Mouse (Mus musculus) stomach, postnatal 0 days (tissue): ENCODE measurements around the gene Fam206a.

ENCODE experiments used
- CTCF ChIP-seq: IDR thresholded peaks from 2 replicates; pipeline ENCODE4 v1.5.1; 2016; ENCODE audit warnings: antibody characterized with exemption, low read depth, mild to moderate bottlenecking, moderate library complexity
- EP300 ChIP-seq: optimal IDR thresholded peaks from 2 replicates; pipeline ENCODE3; 2016; ENCODE audit warnings: antibody characterized with exemption

DNA sequence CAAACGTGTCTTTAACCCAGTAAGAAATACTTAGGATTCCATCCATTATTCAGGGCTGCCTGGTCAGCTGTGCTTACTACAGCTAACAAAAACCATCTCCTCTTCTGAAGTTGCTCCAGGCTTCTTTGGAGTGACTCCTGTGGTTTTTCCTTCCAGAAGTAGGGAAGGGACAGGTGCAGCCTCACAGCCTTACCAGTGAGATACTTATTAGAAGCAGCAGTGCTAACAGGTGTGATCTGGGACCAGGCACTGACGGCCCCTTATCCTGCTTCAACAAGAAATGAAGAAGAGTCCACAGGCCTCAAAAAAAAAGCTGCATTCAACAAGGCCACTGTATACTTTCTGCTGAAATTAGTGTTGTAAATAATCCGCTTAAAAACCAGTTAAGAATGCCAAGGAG is 9.5 kb downstream of the Fam206a start:
- TF ChIP-seq CTCF (no peak), EP300 (no peak)
